Mouse (Mus musculus) liver, embryonic 15.5 days (tissue): Measurements from ENCODE around the gene Mapk12. TPM values are rescaled to one million over a fixed set of nuclear protein-coding genes. Genes with fewer than 3 reads are reported as not detected.

Experiments used
- ATAC-seq: fragments of 200-750 bp; cut with Nextera tagmentation; 2 replicates; pipeline ENCODE4 v1.8.0; 2017; ENCODE audit warnings: moderate number of reproducible peaks, mild to moderate bottlenecking, moderate library complexity; ENCODE audit not compliant: insufficient read depth
- H3K27ac ChIP-seq: fragments of 300-500 bp; sonication (generic); replicated peaks from 2 replicates; pipeline ENCODE4 v1.5.1; 2015; ENCODE audit warnings: mild to moderate bottlenecking, inconsistent platforms
- H3K27me3 ChIP-seq: fragments of 300-500 bp; sonication (generic); 2 replicates; pipeline ENCODE4 v1.6.1; 2015; ENCODE audit warnings: mild to moderate bottlenecking, inconsistent platforms
- H3K36me3 ChIP-seq: fragments of 300-500 bp; sonication (generic); replicated peaks from 2 replicates; pipeline ENCODE4 v1.6.1; 2015; ENCODE audit warnings: moderate library complexity, mild to moderate bottlenecking, inconsistent platforms
- H3K4me1 ChIP-seq: fragments of 300-500 bp; sonication (generic); replicated peaks from 2 replicates; pipeline ENCODE4 v1.6.1; 2015; ENCODE audit warnings: inconsistent platforms
- H3K4me2 ChIP-seq: fragments of 300-500 bp; sonication (generic); 2 replicates; pipeline ENCODE4 v1.6.1; 2015; ENCODE audit warnings: moderate library complexity, mild to moderate bottlenecking, inconsistent platforms
- H3K4me3 ChIP-seq: fragments of 300-500 bp; sonication (generic); replicated peaks from 2 replicates; pipeline ENCODE4 v1.5.1; 2015; ENCODE audit warnings: mild to moderate bottlenecking, inconsistent platforms
- H3K9ac ChIP-seq: fragments of 300-500 bp; sonication (generic); 2 replicates; pipeline ENCODE4 v1.6.1; 2015; ENCODE audit warnings: moderate library complexity, mild to moderate bottlenecking, inconsistent platforms
- H3K9me3 ChIP-seq: fragments of 300-500 bp; sonication (generic); replicated peaks from 2 replicates; pipeline ENCODE4 v1.6.1; 2016; ENCODE audit warnings: inconsistent platforms
- WGBS: fragments of 180-500 bp; shearing (Covaris S2); methylation state at CpG from one replicate; pipeline ENCODE4 v1.1.7; 2015; ENCODE audit warnings: mixed read lengths; ENCODE audit not compliant: insufficient replicate concordance; 5-methylcytosine and 5-hydroxymethylcytosine counted together
- polyA plus RNA-seq: library from polyadenylated mRNA; unstranded; fragments of >200 nt; fragmentation: Nextera tagmentation; extraction: Ambion mirVana; gene quantifications from 2 replicates; pipeline ENCODE4 v1.2.1, GENCODE M21; 2015

Gene Mapk12
- polyA plus RNA-seq: 1.4 and 1.5 TPM in 2 replicates

GRCm38 (mm10) chr15:89140659-89141252 lies at the start of gene Mapk12:
Mapk12 (minus strand) TSS chr15:89140703.
- ATAC-seq: 0 out of 2 replicates have a peak, but pooled peaks have one; percentile 9
- Histone ChIP-seq H3K9ac (no peak within 1 kb of the TSS), H3K36me3 (no peaks in the 10 kb centered on the region), H3K9me3 (no peaks in the 10 kb centered on the region), H3K4me3 (peak within 1 kb of the TSS; percentile 37), H3K4me1 (peaks cover 5% of the 10 kb centered on the region; the same call in 1 of the 2 replicates), H3K27me3 (peaks cover 98% of the 10 kb centered on the region), H3K4me2 (peak within 1 kb of the TSS; percentile 57), H3K27ac (no peak within 1 kb of the TSS)
- WGBS: 1% methylated on average over 21 of the region's 21 CpGs

- Histone ChIP-seq H3K4me1 (peaks cover 9% of the 10 kb centered on the region), H3K4me3 (no peak overlapping the region), H3K4me2 (no peak overlapping the region), H3K27me3 (peaks cover 36% of the 10 kb centered on the region), H3K36me3 (no peaks in the 10 kb centered on the region), H3K27ac (no peak overlapping the region), H3K9ac (no peak overlapping the region), H3K9me3 (no peaks in the 10 kb centered on the region)
- ATAC-seq: no peak
- WGBS: 77% methylated on average over 5 of the region's 5 CpGs
Measured at GRCm38 (mm10) chr15:89184937-89185227, 44.4 kb upstream of the Mapk12 start.

- Histone ChIP-seq H3K9me3 (no peaks in the 10 kb centered on the region), H3K27me3 (peaks cover 42% of the 10 kb centered on the region), H3K9ac (no peak overlapping the region), H3K4me2 (no peak overlapping the region), H3K27ac (no peak overlapping the region), H3K36me3 (no peaks in the 10 kb centered on the region), H3K4me1 (peaks cover 13% of the 10 kb centered on the region), H3K4me3 (no peak overlapping the region)
- no peak for ATAC-seq
- WGBS: 67% methylated on average over 5 of the region's 5 CpGs
Measured at GRCm38 (mm10) chr15:89184141-89184936, 43.8 kb upstream of the Mapk12 start.

- ATAC-seq: no peak
- no peaks in the 10 kb centered on the region for H3K36me3 ChIP-seq
- H3K9ac ChIP-seq: no peak overlapping the region
- no peak overlapping the region for H3K27ac ChIP-seq
- no peak overlapping the region for H3K4me2 ChIP-seq
- WGBS: 66% methylated on average over 5 of the region's 5 CpGs
- H3K27me3 ChIP-seq: peaks cover 57% of the 10 kb centered on the region
- peaks cover 27% of the 10 kb centered on the region for H3K4me1 ChIP-seq
- no peak overlapping the region for H3K4me3 ChIP-seq
- H3K9me3 ChIP-seq: no peaks in the 10 kb centered on the region
Measured at GRCm38 (mm10) chr15:89182842-89183241, 42.3 kb upstream of the Mapk12 start.

GRCm38 (mm10) chr15:89182328-89182741 lies 41.8 kb upstream of the Mapk12 start:
- no peak overlapping the region for H3K9ac ChIP-seq
- no peak overlapping the region for H3K4me2 ChIP-seq

GRCm38 (mm10) chr15:89181561-89182270 lies 41.2 kb upstream of the Mapk12 start:
- Histone ChIP-seq H3K27ac (peak overlapping the region; percentile 29; the same call in 1 of the 2 replicates), H3K4me1 (peaks cover 39% of the 10 kb centered on the region), H3K4me2 (peak overlapping the region; percentile 64; the same call in 1 of the 2 replicates), H3K4me3 (no peak overlapping the region), H3K27me3 (peaks cover 67% of the 10 kb centered on the region), H3K36me3 (no peaks in the 10 kb centered on the region), H3K9ac (no peak overlapping the region), H3K9me3 (no peaks in the 10 kb centered on the region)
- 32% methylated on average over 10 of the region's 10 CpGs for WGBS
- ATAC-seq: no peak

More at GRCm38 (mm10) chr15:89182328-89182741, 41.8 kb upstream of the Mapk12 start:
- no peak overlapping the region for H3K27ac ChIP-seq
- H3K4me1 ChIP-seq: peaks cover 32% of the 10 kb centered on the region
- ATAC-seq: no peak
- H3K9me3 ChIP-seq: no peaks in the 10 kb centered on the region
- WGBS: 22% methylated on average over 6 of the region's 6 CpGs
- no peak overlapping the region for H3K4me3 ChIP-seq
- no peaks in the 10 kb centered on the region for H3K36me3 ChIP-seq
- peaks cover 61% of the 10 kb centered on the region for H3K27me3 ChIP-seq

- ATAC-seq: peak; percentile 67
- H3K9me3 ChIP-seq: no peaks in the 10 kb centered on the region
- H3K36me3 ChIP-seq: no peaks in the 10 kb centered on the region
- WGBS: under 1% methylated on average over 67 of the region's 72 CpGs
- H3K9ac ChIP-seq: peak within 1 kb of the TSS; percentile 48
- peaks cover 77% of the 10 kb centered on the region for H3K27me3 ChIP-seq
- peak within 1 kb of the TSS; percentile 64 for H3K4me2 ChIP-seq
- peak within 1 kb of the TSS; percentile 59 for H3K4me3 ChIP-seq
- peaks cover 48% of the 10 kb centered on the region for H3K4me1 ChIP-seq
- peak within 1 kb of the TSS; percentile 83 for H3K27ac ChIP-seq
Measured at GRCm38 (mm10) chr15:89180571-89181229, 40.2 kb upstream of the Mapk12 start, which contains the start of gene Plxnb2. Plxnb2 (minus strand) TSS chr15:89180788.

- peak overlapping the region; percentile 48 for H3K9ac ChIP-seq
- peak overlapping the region; percentile 64 for H3K4me2 ChIP-seq
- peaks cover 54% of the 10 kb centered on the region for H3K4me1 ChIP-seq
- no peak for ATAC-seq
- H3K4me3 ChIP-seq: peak overlapping the region; percentile 59
- no peaks in the 10 kb centered on the region for H3K9me3 ChIP-seq
- H3K36me3 ChIP-seq: no peaks in the 10 kb centered on the region
- peaks cover 83% of the 10 kb centered on the region for H3K27me3 ChIP-seq
- WGBS: 4% methylated on average over 26 of the region's 26 CpGs
- peak overlapping the region; percentile 48 for H3K27ac ChIP-seq
Measured at GRCm38 (mm10) chr15:89180081-89180541, 39.6 kb upstream of the Mapk12 start.

GRCm38 (mm10) chr15:89179630-89179964 lies 39.1 kb upstream of the Mapk12 start:
- Histone ChIP-seq H3K4me3 (peak overlapping the region; percentile 59), H3K27ac (peak overlapping the region; percentile 83), H3K4me2 (peak overlapping the region; percentile 64), H3K4me1 (peaks cover 59% of the 10 kb centered on the region), H3K9me3 (no peaks in the 10 kb centered on the region), H3K36me3 (no peaks in the 10 kb centered on the region), H3K9ac (no peak overlapping the region), H3K27me3 (peaks cover 88% of the 10 kb centered on the region)
- no peak for ATAC-seq
- 12% methylated on average over 6 of the region's 6 CpGs for WGBS

GRCm38 (mm10) chr15:89178954-89179629 lies 38.6 kb upstream of the Mapk12 start:
- Histone ChIP-seq H3K36me3 (no peaks in the 10 kb centered on the region), H3K9me3 (no peaks in the 10 kb centered on the region), H3K27me3 (peaks cover 93% of the 10 kb centered on the region), H3K4me3 (peak overlapping the region; percentile 59), H3K4me1 (peaks cover 64% of the 10 kb centered on the region), H3K4me2 (peak overlapping the region; percentile 64), H3K27ac (peak overlapping the region; percentile 83), H3K9ac (no peak overlapping the region)
- WGBS: 15% methylated on average over 16 of the region's 16 CpGs
- ATAC-seq: 0 out of 2 replicates have a peak, but pooled peaks have one; percentile 9
